Mouse (Mus musculus) liver, embryonic 16.5 days (tissue): ENCODE data around the gene Zfp990. TPM values are rescaled to one million over a fixed set of nuclear protein-coding genes. Genes with fewer than 3 reads are reported as not detected.
"Not testable (repeated sequence)": the region's sequence is repeated elsewhere in the genome, so short reads cannot be mapped to it uniquely, and the experiment has no call there.

Experiments
- ATAC-seq: fragments of 200-750 bp; cut with Nextera tagmentation; 2 replicates; pipeline ENCODE4 v1.8.0; 2017; ENCODE audit warnings: low read depth, mild to moderate bottlenecking, moderate number of reproducible peaks, moderate library complexity
- H3K27ac ChIP-seq: fragments of 300-500 bp; sonication (generic); 2 replicates; pipeline ENCODE4 v1.5.1; 2014; ENCODE audit warnings: mild to moderate bottlenecking, low read length
- H3K27me3 ChIP-seq: fragments of 300-500 bp; sonication (generic); 2 replicates; pipeline ENCODE4 v1.6.1; 2014; ENCODE audit warnings: low read depth, low read length, mixed read lengths; ENCODE audit not compliant: control insufficient read depth, insufficient read depth
- H3K36me3 ChIP-seq: fragments of 300-500 bp; sonication (generic); 2 replicates; pipeline ENCODE4 v1.6.1; 2014; ENCODE audit warnings: mild to moderate bottlenecking; ENCODE audit not compliant: control insufficient read depth, insufficient read depth
- H3K4me1 ChIP-seq: fragments of 300-500 bp; sonication (generic); 2 replicates; pipeline ENCODE4 v1.6.1; 2014; ENCODE audit warnings: low read depth, low read length, mixed read lengths; ENCODE audit not compliant: control insufficient read depth
- H3K4me2 ChIP-seq: fragments of 300-500 bp; sonication (generic); 2 replicates; pipeline ENCODE4 v1.6.1; 2014; ENCODE audit warnings: low read depth, low read length, mixed read lengths
- H3K4me3 ChIP-seq: fragments of 300-500 bp; sonication (generic); 2 replicates; pipeline ENCODE4 v1.5.1; 2014; ENCODE audit warnings: low read depth, mild to moderate bottlenecking, low read length
- H3K9ac ChIP-seq: fragments of 300-500 bp; sonication (generic); 2 replicates; pipeline ENCODE4 v1.6.1; 2014; ENCODE audit warnings: low read depth, low read length
- H3K9me3 ChIP-seq: fragments of 300-500 bp; sonication (generic); replicated peaks from 2 replicates; pipeline ENCODE4 v1.6.1; 2016; ENCODE audit warnings: low read length; ENCODE audit not compliant: control insufficient read depth
- WGBS: fragments of 180-500 bp; shearing (Covaris S2); extraction: QIAGEN DNeasy Blood & Tissue Kit; methylation state at CpG from one replicate; pipeline ENCODE4 v1.1.7; 2014; ENCODE audit not compliant: insufficient replicate concordance; 5-methylcytosine and 5-hydroxymethylcytosine counted together
- polyA plus RNA-seq: library from polyadenylated mRNA; unstranded; fragments of >200 nt; fragmentation: Nextera tagmentation; extraction: Ambion mirVana; gene quantifications from 2 replicates; pipeline ENCODE4 v1.2.1, GENCODE M21; 2015

Gene Zfp990
- polyA plus RNA-seq, 1 experiment from 2014 or later, result not detected

- H3K27me3 ChIP-seq, H3K9me3 ChIP-seq, ATAC-seq: not testable (repeated sequence)
These were observed 6.8 kb downstream of the Zfp990 start for GRCm38 (mm10) chr4:145517391-145517790.

DNA sequence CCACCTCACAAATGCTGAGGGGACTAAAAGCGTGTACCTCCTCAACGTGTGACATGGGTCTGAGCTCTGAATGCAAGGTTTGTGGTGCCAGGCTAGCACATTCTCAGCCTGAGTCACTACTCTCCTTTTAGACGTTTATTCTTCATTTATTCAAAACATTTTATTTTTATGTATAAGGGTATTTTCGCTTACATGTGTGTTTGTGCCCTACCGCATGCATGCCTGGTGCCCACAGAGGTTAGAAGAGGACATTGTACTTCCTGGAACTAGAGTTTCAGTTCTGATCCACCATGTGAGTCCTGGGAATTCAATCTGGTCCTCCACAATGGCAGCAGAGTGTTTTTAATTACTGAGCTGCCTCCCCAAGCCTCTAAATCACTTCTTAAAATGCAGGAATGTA, 33.3 kb downstream of the Zfp990 start:
- H3K27me3 ChIP-seq, H3K36me3 ChIP-seq, H3K4me2 ChIP-seq, H3K9ac ChIP-seq, H3K4me3 ChIP-seq, ATAC-seq, H3K9me3 ChIP-seq, H3K27ac ChIP-seq, H3K4me1 ChIP-seq: not testable (repeated sequence)
- 60% methylated on average over 5 of the region's 5 CpGs for WGBS

More at GRCm38 (mm10) chr4:145517391-145517790, 6.8 kb downstream of the Zfp990 start:
- not testable (repeated sequence) for H3K27ac ChIP-seq, H3K4me1 ChIP-seq, H3K36me3 ChIP-seq, H3K4me3 ChIP-seq, H3K9ac ChIP-seq, H3K4me2 ChIP-seq
- WGBS, result 57% methylated on average over 1 of the region's 1 CpGs

DNA sequence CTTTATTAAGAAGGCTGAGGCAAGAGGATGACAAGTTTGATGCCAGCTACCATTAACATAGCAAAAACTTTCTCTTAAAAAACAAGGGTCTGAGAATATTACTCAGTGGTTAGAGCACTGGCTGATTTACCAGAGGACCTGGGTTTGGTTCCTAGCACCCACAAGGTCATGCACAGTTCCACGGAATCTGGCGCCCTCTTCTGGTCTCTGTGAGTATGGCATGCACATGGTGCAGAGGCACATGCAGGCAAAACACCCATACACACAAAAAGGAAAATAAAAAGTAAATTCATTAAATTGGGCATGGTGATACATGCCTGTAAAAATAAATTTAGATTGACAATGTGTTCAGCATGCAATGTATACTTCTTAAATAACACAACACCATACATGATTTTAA, 34.5 kb downstream of the Zfp990 start:
- not testable (repeated sequence) for H3K27me3 ChIP-seq

DNA sequence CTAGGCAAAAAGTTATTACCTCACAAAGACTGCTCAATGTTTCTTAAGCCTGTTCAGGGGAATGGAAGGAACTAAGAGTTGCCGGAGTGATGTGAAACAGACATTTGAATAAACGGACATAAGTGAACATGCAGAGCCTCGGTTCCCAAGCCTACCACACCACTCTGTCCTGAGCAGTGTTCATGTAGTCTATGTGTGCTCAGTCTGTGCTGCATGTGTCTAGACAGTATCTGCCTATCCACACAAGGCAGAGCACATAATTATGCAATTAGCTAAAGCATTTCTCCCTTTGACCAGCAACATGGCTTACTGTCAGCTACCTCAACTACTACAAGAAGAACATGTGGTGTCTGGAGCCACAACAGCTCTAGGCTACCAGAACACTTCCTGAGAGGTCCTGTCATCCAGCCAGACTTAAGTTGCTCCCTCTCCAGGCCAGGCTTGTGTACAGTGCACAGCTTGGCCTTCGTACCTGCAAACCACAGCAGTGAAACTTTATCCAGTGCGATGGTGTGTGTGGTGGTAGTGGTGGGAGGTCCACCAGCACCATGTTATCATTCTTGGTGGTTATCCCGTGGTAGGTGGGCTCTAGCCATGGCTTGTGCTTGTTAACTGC, 35.3 kb downstream of the Zfp990 start:
- H3K9me3 ChIP-seq, H3K4me2 ChIP-seq, H3K4me3 ChIP-seq, H3K4me1 ChIP-seq, H3K27me3 ChIP-seq, H3K9ac ChIP-seq, H3K27ac ChIP-seq, H3K36me3 ChIP-seq: not testable (repeated sequence)
- 50% methylated on average over 6 of the region's 6 CpGs for WGBS
- peak; percentile 27; the same call in 1 of the 2 replicates for ATAC-seq

More for the DNA sequence above, 34.5 kb downstream of the Zfp990 start:
- not testable (repeated sequence) for H3K4me2 ChIP-seq, H3K4me3 ChIP-seq, H3K9me3 ChIP-seq, H3K27ac ChIP-seq, H3K9ac ChIP-seq, ATAC-seq, H3K4me1 ChIP-seq, H3K36me3 ChIP-seq
- WGBS, result 7% methylated on average over 2 of the region's 2 CpGs

- not testable (repeated sequence) for H3K9me3 ChIP-seq, H3K27me3 ChIP-seq, H3K4me2 ChIP-seq, H3K4me3 ChIP-seq, H3K36me3 ChIP-seq, H3K27ac ChIP-seq, H3K9ac ChIP-seq, H3K4me1 ChIP-seq
- ATAC-seq, result 0 out of 2 replicates have a peak, but pooled peaks have one; percentile 24
- 63% methylated on average over 3 of the region's 3 CpGs for WGBS
These were observed 35.9 kb downstream of the Zfp990 start for GRCm38 (mm10) chr4:145546477-145546876.

DNA sequence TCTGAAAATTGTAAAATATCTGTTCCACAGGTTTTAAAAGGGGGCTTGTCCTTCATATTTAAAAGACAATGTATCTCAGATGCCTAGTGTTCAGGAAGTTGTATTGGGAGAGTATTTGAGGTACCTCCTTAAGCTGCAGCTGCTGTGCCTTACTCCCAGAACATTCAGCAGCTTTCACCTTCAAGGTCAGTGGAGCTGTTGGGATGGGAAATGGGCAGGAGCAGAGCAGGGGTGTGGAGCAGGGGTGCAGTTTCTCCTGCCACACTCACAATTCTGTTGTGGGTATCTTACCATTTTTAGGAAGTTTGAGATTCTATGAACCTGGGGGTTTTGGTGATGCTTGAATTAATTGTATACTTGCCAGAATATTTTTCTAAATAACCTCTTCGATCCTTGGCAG, 46.1 kb downstream of the Zfp990 start:
- H3K27me3 ChIP-seq, result no peaks in the 10 kb centered on the region
- H3K9me3 ChIP-seq, result peaks cover 5% of the 10 kb centered on the region; the same call in 1 of the 2 replicates
- no peaks in the 10 kb centered on the region for H3K4me1 ChIP-seq
- WGBS, result 30% methylated on average over 1 of the region's 1 CpGs
- no peak overlapping the region for H3K4me2 ChIP-seq
- no peak overlapping the region for H3K27ac ChIP-seq
- no peak overlapping the region for H3K9ac ChIP-seq
- ATAC-seq, result no peak
- H3K4me3 ChIP-seq, result no peak overlapping the region
- no peaks in the 10 kb centered on the region for H3K36me3 ChIP-seq

DNA sequence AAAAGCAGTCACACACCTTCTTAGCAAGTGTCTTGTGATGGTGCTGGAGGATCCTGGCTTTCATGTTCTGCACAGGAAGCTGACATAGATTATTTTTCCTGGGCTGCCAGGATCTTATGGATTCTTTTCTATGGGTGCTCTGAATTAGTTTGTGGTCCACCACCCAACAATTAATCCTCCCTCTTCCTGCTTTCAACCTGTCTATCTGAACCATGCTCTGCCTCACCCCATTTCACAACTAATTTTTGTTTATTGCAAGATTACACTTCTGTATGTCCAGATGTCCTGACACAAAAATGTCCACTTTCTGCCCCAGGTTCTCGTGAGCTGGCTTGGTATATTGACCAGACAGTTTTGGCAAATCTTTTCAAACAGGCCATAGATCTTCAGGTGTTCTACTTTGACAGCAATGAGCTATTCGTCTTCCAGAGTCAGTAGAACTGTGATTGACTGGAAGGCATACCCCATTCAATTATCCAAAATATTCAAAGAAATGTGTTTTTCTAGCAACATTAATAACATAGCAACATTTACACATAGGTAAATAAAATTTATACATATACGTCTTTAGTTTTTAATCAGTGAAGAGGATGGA, 49.0 kb downstream of the Zfp990 start:
- Histone ChIP-seq H3K4me1 (no peaks in the 10 kb centered on the region), H3K27ac (no peak overlapping the region), H3K9me3 (no peaks in the 10 kb centered on the region; the same call in 1 of the 2 replicates), H3K4me2 (no peak overlapping the region), H3K4me3 (no peak overlapping the region), H3K9ac (no peak overlapping the region), H3K27me3 (no peaks in the 10 kb centered on the region), H3K36me3 (no peaks in the 10 kb centered on the region)
- 26% methylated on average over 3 of the region's 3 CpGs for WGBS
- no peak for ATAC-seq

- H3K36me3 ChIP-seq, result no peaks in the 10 kb centered on the region
- no peak overlapping the region for H3K4me3 ChIP-seq
- H3K27ac ChIP-seq, result no peak overlapping the region
- no peak overlapping the region for H3K9ac ChIP-seq
- H3K27me3 ChIP-seq, result no peaks in the 10 kb centered on the region
- no peaks in the 10 kb centered on the region; the same call in 1 of the 2 replicates for H3K9me3 ChIP-seq
- WGBS, result 48% methylated on average over 3 of the region's 3 CpGs
- no peaks in the 10 kb centered on the region for H3K4me1 ChIP-seq
- H3K4me2 ChIP-seq, result no peak overlapping the region
- ATAC-seq, result no peak
These were observed 53.7 kb downstream of the Zfp990 start for GRCm38 (mm10) chr4:145564111-145564821.

DNA sequence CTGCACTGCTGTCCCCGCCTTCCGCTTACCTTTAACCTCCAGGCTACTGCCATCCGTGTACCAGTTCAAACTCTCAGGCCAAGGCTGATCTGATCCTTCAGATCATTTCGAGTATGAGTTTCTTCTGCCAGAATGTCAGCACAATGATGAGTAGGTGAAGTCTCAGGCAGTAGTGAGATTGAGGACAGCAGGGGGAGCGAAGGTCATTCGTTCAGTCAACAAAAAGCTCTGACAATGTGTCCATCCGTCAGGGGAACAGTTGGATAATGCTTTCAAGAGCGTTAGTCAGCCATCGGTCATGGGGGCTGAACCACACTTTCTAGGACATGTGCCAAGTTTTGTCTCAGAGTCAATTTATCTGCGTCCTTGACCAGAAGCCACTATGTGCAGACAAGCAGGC, 59.9 kb downstream of the Zfp990 start:
- ATAC-seq, H3K4me3 ChIP-seq, H3K36me3 ChIP-seq, H3K9ac ChIP-seq, H3K27ac ChIP-seq, H3K27me3 ChIP-seq, H3K4me2 ChIP-seq, H3K9me3 ChIP-seq, H3K4me1 ChIP-seq: not testable (repeated sequence)
- WGBS, result 62% methylated on average over 7 of the region's 10 CpGs
